Mouse (Mus musculus) heart, embryonic 13.5 days (tissue): ENCODE measurements around the gene Hlcs. TPM values are rescaled to one million over a fixed set of nuclear protein-coding genes. Genes with fewer than 3 reads are reported as not detected.

Experiments
- ATAC-seq: fragments of 200-750 bp; cut with Nextera tagmentation; 2 replicates; pipeline ENCODE4 v1.8.0; 2017; ENCODE audit warnings: moderate TSS enrichment; ENCODE audit not compliant: insufficient number of reproducible peaks, low FRiP score, low TSS enrichment; ENCODE audit errors: extremely low read depth
- H3K27ac ChIP-seq: fragments of 300-500 bp; sonication (generic); replicated peaks from 2 replicates; pipeline ENCODE4 v1.5.1; 2015; ENCODE audit warnings: moderate library complexity, mild to moderate bottlenecking, inconsistent platforms
- H3K27me3 ChIP-seq: fragments of 300-500 bp; sonication (generic); replicated peaks from 2 replicates; pipeline ENCODE4 v1.6.1; 2015; ENCODE audit warnings: mild to moderate bottlenecking, inconsistent platforms
- H3K36me3 ChIP-seq: fragments of 300-500 bp; sonication (generic); 2 replicates; pipeline ENCODE4 v1.6.1; 2015; ENCODE audit warnings: mild to moderate bottlenecking, inconsistent platforms
- H3K4me1 ChIP-seq: fragments of 300-500 bp; sonication (generic); 2 replicates; pipeline ENCODE4 v1.6.1; 2015; ENCODE audit warnings: inconsistent platforms
- H3K4me2 ChIP-seq: fragments of 300-500 bp; sonication (generic); 2 replicates; pipeline ENCODE4 v1.6.1; 2015; ENCODE audit warnings: inconsistent platforms, mild to moderate bottlenecking, moderate library complexity
- H3K4me3 ChIP-seq: fragments of 300-500 bp; sonication (generic); 2 replicates; pipeline ENCODE4 v1.5.1; 2015; ENCODE audit warnings: moderate library complexity, mild to moderate bottlenecking, inconsistent platforms
- H3K9ac ChIP-seq: fragments of 300-500 bp; sonication (generic); 2 replicates; pipeline ENCODE4 v1.6.1; 2015; ENCODE audit warnings: inconsistent platforms, mild to moderate bottlenecking, moderate library complexity
- H3K9me3 ChIP-seq: fragments of 300-500 bp; sonication (generic); 2 replicates; pipeline ENCODE4 v1.6.1; 2016; ENCODE audit warnings: inconsistent platforms
- WGBS: fragments of 180-500 bp; shearing (Covaris S2); methylation state at CpG from one replicate; pipeline ENCODE4 v1.1.7; 2015; ENCODE audit warnings: mixed read lengths; 5-methylcytosine and 5-hydroxymethylcytosine counted together
- polyA plus RNA-seq: library from polyadenylated mRNA; unstranded; fragments of >200 nt; fragmentation: Nextera tagmentation; extraction: Ambion mirVana; gene quantifications from 2 replicates; pipeline ENCODE4 v1.2.1, GENCODE M21; 2015

Gene Hlcs
- polyA plus RNA-seq, 1 experiment from 2014 or later, result 7.6 TPM

- Histone ChIP-seq H3K4me2 (no peak overlapping the region), H3K4me1 (peaks cover 20% of the 10 kb centered on the region), H3K27ac (no peak overlapping the region), H3K27me3 (peaks cover 46% of the 10 kb centered on the region), H3K9me3 (no peaks in the 10 kb centered on the region), H3K36me3 (peaks cover 5% of the 10 kb centered on the region), H3K4me3 (no peak overlapping the region), H3K9ac (no peak overlapping the region)
- WGBS, result 59% methylated on average over 2 of the region's 2 CpGs
- no peak for ATAC-seq
Observed at GRCm38 (mm10) chr16:94128236-94128835, 185.0 kb downstream of the Hlcs start.

- Histone ChIP-seq H3K9ac (no peak overlapping the region), H3K4me1 (peaks cover 20% of the 10 kb centered on the region), H3K27ac (no peak overlapping the region), H3K36me3 (no peaks in the 10 kb centered on the region), H3K9me3 (no peaks in the 10 kb centered on the region), H3K27me3 (peaks cover 67% of the 10 kb centered on the region), H3K4me3 (peak overlapping the region; percentile 58), H3K4me2 (peak overlapping the region; percentile 91)
- 45% methylated on average over 9 of the region's 9 CpGs for WGBS
- no peak for ATAC-seq
Observed at GRCm38 (mm10) chr16:94126200-94126599, 187.2 kb downstream of the Hlcs start.

GRCm38 (mm10) chr16:94125172-94125981, 188.0 kb downstream of the Hlcs start:
- peaks cover 67% of the 10 kb centered on the region for H3K27me3 ChIP-seq
- 2% methylated on average over 83 of the region's 83 CpGs for WGBS
- H3K4me2 ChIP-seq, result peak overlapping the region; percentile 91
- H3K4me1 ChIP-seq, result peaks cover 20% of the 10 kb centered on the region
- H3K9me3 ChIP-seq, result no peaks in the 10 kb centered on the region
- no peak for ATAC-seq
- no peaks in the 10 kb centered on the region for H3K36me3 ChIP-seq
- H3K4me3 ChIP-seq, result peak overlapping the region; percentile 58
- H3K27ac ChIP-seq, result no peak overlapping the region
- H3K9ac ChIP-seq, result peak overlapping the region; percentile 75

GRCm38 (mm10) chr16:94123247-94123646, 190.1 kb downstream of the Hlcs start:
- 71% methylated on average over 11 of the region's 11 CpGs for WGBS
- Histone ChIP-seq H3K36me3 (no peaks in the 10 kb centered on the region), H3K4me1 (peaks cover 13% of the 10 kb centered on the region), H3K9ac (no peak overlapping the region), H3K4me3 (no peak overlapping the region), H3K9me3 (no peaks in the 10 kb centered on the region), H3K4me2 (no peak overlapping the region), H3K27me3 (peaks cover 73% of the 10 kb centered on the region), H3K27ac (no peak overlapping the region)
- no peak for ATAC-seq

- Histone ChIP-seq H3K9me3 (no peaks in the 10 kb centered on the region), H3K4me2 (no peak overlapping the region), H3K4me1 (peaks cover 13% of the 10 kb centered on the region), H3K27ac (no peak overlapping the region), H3K27me3 (peaks cover 67% of the 10 kb centered on the region), H3K4me3 (no peak overlapping the region), H3K9ac (no peak overlapping the region), H3K36me3 (no peaks in the 10 kb centered on the region)
- WGBS, result 75% methylated on average over 3 of the region's 3 CpGs
- ATAC-seq, result no peak
Observed at GRCm38 (mm10) chr16:94122347-94122746, 191.0 kb downstream of the Hlcs start.

GRCm38 (mm10) chr16:94118394-94118793, 195.0 kb downstream of the Hlcs start:
- H3K36me3 ChIP-seq, result no peaks in the 10 kb centered on the region
- H3K4me2 ChIP-seq, result no peak overlapping the region
- WGBS, result 97% methylated on average over 1 of the region's 1 CpGs
- H3K4me3 ChIP-seq, result no peak overlapping the region
- peaks cover 5% of the 10 kb centered on the region; the same call in 1 of the 2 replicates for H3K4me1 ChIP-seq
- H3K9me3 ChIP-seq, result no peaks in the 10 kb centered on the region
- H3K27ac ChIP-seq, result no peak overlapping the region
- ATAC-seq, result no peak
- H3K9ac ChIP-seq, result no peak overlapping the region
- peaks cover 54% of the 10 kb centered on the region for H3K27me3 ChIP-seq

- WGBS, result 44% methylated on average over 6 of the region's 6 CpGs
- Histone ChIP-seq H3K9me3 (no peaks in the 10 kb centered on the region), H3K9ac (no peak overlapping the region), H3K27me3 (peaks cover 54% of the 10 kb centered on the region), H3K4me2 (no peak overlapping the region), H3K4me1 (peaks cover 5% of the 10 kb centered on the region; the same call in 1 of the 2 replicates), H3K27ac (no peak overlapping the region), H3K36me3 (no peaks in the 10 kb centered on the region), H3K4me3 (no peak overlapping the region)
- no peak for ATAC-seq
Observed at GRCm38 (mm10) chr16:94117333-94117732, 196.0 kb downstream of the Hlcs start.

- no peak for ATAC-seq
- no peak overlapping the region for H3K27ac ChIP-seq
- 62% methylated on average over 9 of the region's 9 CpGs for WGBS
- no peak overlapping the region for H3K4me2 ChIP-seq
- H3K27me3 ChIP-seq, result peaks cover 48% of the 10 kb centered on the region
- H3K9me3 ChIP-seq, result no peaks in the 10 kb centered on the region
- H3K4me3 ChIP-seq, result no peak overlapping the region
- no peak overlapping the region for H3K9ac ChIP-seq
- no peaks in the 10 kb centered on the region for H3K36me3 ChIP-seq
- peaks cover 5% of the 10 kb centered on the region; the same call in 1 of the 2 replicates for H3K4me1 ChIP-seq
Observed at GRCm38 (mm10) chr16:94114693-94115092, 198.7 kb downstream of the Hlcs start.

GRCm38 (mm10) chr16:94113160-94113559, 200.2 kb downstream of the Hlcs start:
- H3K4me2 ChIP-seq, result no peak overlapping the region
- H3K27me3 ChIP-seq, result peaks cover 53% of the 10 kb centered on the region
- no peak for ATAC-seq
- H3K4me1 ChIP-seq, result peaks cover 5% of the 10 kb centered on the region; the same call in 1 of the 2 replicates
- no peaks in the 10 kb centered on the region for H3K36me3 ChIP-seq
- H3K9me3 ChIP-seq, result no peaks in the 10 kb centered on the region
- WGBS, result 70% methylated on average over 7 of the region's 7 CpGs
- no peak overlapping the region for H3K4me3 ChIP-seq
- no peak overlapping the region for H3K9ac ChIP-seq
- no peak overlapping the region for H3K27ac ChIP-seq

GRCm38 (mm10) chr16:94097724-94098455, 215.5 kb downstream of the Hlcs start:
- H3K4me2 ChIP-seq, result no peak overlapping the region
- H3K9ac ChIP-seq, result no peak overlapping the region
- peaks cover 91% of the 10 kb centered on the region for H3K27me3 ChIP-seq
- H3K27ac ChIP-seq, result no peak overlapping the region
- WGBS, result 10% methylated on average over 12 of the region's 12 CpGs
- H3K4me3 ChIP-seq, result no peak overlapping the region
- H3K36me3 ChIP-seq, result no peaks in the 10 kb centered on the region
- ATAC-seq, result no peak
- 0 out of 2 replicates have a peak, but pooled peaks cover 6% of the 10 kb centered on the region for H3K4me1 ChIP-seq
- H3K9me3 ChIP-seq, result no peaks in the 10 kb centered on the region

- no peak overlapping the region for H3K9ac ChIP-seq
- no peak overlapping the region for H3K27ac ChIP-seq
- no peaks in the 10 kb centered on the region for H3K36me3 ChIP-seq
- H3K4me3 ChIP-seq, result no peak overlapping the region
- 2% methylated on average over 14 of the region's 14 CpGs for WGBS
- H3K4me2 ChIP-seq, result no peak overlapping the region
- peaks cover 95% of the 10 kb centered on the region for H3K27me3 ChIP-seq
- H3K4me1 ChIP-seq, result 0 out of 2 replicates have a peak, but pooled peaks cover 6% of the 10 kb centered on the region
- no peak for ATAC-seq
- no peaks in the 10 kb centered on the region for H3K9me3 ChIP-seq
Observed at GRCm38 (mm10) chr16:94096479-94096878, 216.9 kb downstream of the Hlcs start.
